Mouse (Mus musculus) heart, embryonic 11.5 days (tissue): ENCODE results near the gene Rab15. TPM values are rescaled to one million over a fixed set of nuclear protein-coding genes. Genes with fewer than 3 reads are reported as not detected.
A peak's percentile ranks its signal among the peaks of the same experiment; 100 is the strongest.
"Not testable (repeated sequence)": the region's sequence is repeated elsewhere in the genome, so short reads cannot be mapped to it uniquely, and the experiment has no call there.

Experiments used
- ATAC-seq: fragments of 200-750 bp; cut with Nextera tagmentation; replicated peaks from 2 replicates; pipeline ENCODE4 v1.8.0; 2017; ENCODE audit warnings: moderate library complexity; ENCODE audit not compliant: insufficient number of reproducible peaks, low FRiP score, low TSS enrichment
- H3K27ac ChIP-seq: fragments of 300-500 bp; sonication (generic); 2 replicates; pipeline ENCODE4 v1.5.1; 2014; ENCODE audit warnings: mild to moderate bottlenecking, low read depth, low read length
- H3K27me3 ChIP-seq: fragments of 300-500 bp; sonication (generic); 2 replicates; pipeline ENCODE4 v1.6.1; 2014; ENCODE audit warnings: mild to moderate bottlenecking, low read length, mixed read lengths; ENCODE audit not compliant: control insufficient read depth, insufficient read depth
- H3K36me3 ChIP-seq: fragments of 300-500 bp; sonication (generic); 2 replicates; pipeline ENCODE4 v1.6.1; 2014; ENCODE audit warnings: mild to moderate bottlenecking, low read length, moderate library complexity, mixed read lengths; ENCODE audit not compliant: control insufficient read depth, insufficient read depth
- H3K4me1 ChIP-seq: fragments of 300-500 bp; sonication (generic); 2 replicates; pipeline ENCODE4 v1.6.1; 2014; ENCODE audit warnings: low read length; ENCODE audit not compliant: control insufficient read depth, insufficient read depth
- H3K4me2 ChIP-seq: fragments of 300-500 bp; sonication (generic); 2 replicates; pipeline ENCODE4 v1.6.1; 2014; ENCODE audit warnings: mild to moderate bottlenecking, moderate library complexity
- H3K4me3 ChIP-seq: fragments of 300-500 bp; sonication (generic); 2 replicates; pipeline ENCODE4 v1.5.1; 2014; ENCODE audit warnings: low read depth, low read length
- H3K9ac ChIP-seq: fragments of 300-500 bp; sonication (generic); 2 replicates; pipeline ENCODE4 v1.6.1; 2014; ENCODE audit warnings: mild to moderate bottlenecking, low read depth, low read length, moderate library complexity
- H3K9me3 ChIP-seq: fragments of 300-500 bp; sonication (generic); replicated peaks from 2 replicates; pipeline ENCODE4 v1.6.1; 2016; ENCODE audit warnings: low read length; ENCODE audit not compliant: control insufficient read depth
- WGBS: fragments of 180-500 bp; shearing (Covaris S2); extraction: QIAGEN DNeasy Blood & Tissue Kit; methylation state at CpG from one replicate; pipeline ENCODE4 v1.1.7; 2014; ENCODE audit not compliant: insufficient replicate concordance; 5-methylcytosine and 5-hydroxymethylcytosine counted together
- polyA plus RNA-seq: library from polyadenylated mRNA; unstranded; fragments of >200 nt; fragmentation: Nextera tagmentation; extraction: Ambion mirVana; gene quantifications from 2 replicates; pipeline ENCODE4 v1.2.1, GENCODE M21; 2014

Rab15 gene
- polyA plus RNA-seq = 1.5 and 1.8 TPM in 2 replicates

- H3K27ac ChIP-seq = no peak within 1 kb of the TSS
Observed at GRCm38 (mm10) chr12:76822651-76823041, at the start of gene Rab15. Gene Rab15 (minus strand): TSS chr12:76822908.

GRCm38 (mm10) chr12:76869561-76869960 lies 46.9 kb upstream of the Rab15 start:
- H3K36me3 ChIP-seq = no peaks in the 10 kb centered on the region
- no peak overlapping the region for H3K27ac ChIP-seq
- no peaks in the 10 kb centered on the region for H3K27me3 ChIP-seq
- peaks cover 13% of the 10 kb centered on the region for H3K4me1 ChIP-seq
- no peak for ATAC-seq
- H3K9me3 ChIP-seq = no peaks in the 10 kb centered on the region
- H3K4me2 ChIP-seq = no peak overlapping the region
- no peak overlapping the region for H3K4me3 ChIP-seq
- no peak overlapping the region for H3K9ac ChIP-seq
- WGBS = 71% methylated on average over 7 of the region's 7 CpGs

More at GRCm38 (mm10) chr12:76822651-76823041, at the start of gene Rab15:
- 2% methylated on average over 16 of the region's 17 CpGs for WGBS
- Histone ChIP-seq H3K4me3 (peak within 1 kb of the TSS; percentile 54), H3K9ac (peak within 1 kb of the TSS; percentile 64), H3K9me3 (no peaks in the 10 kb centered on the region), H3K36me3 (no peaks in the 10 kb centered on the region), H3K27me3 (peaks cover 34% of the 10 kb centered on the region), H3K4me2 (peak within 1 kb of the TSS; percentile 86), H3K4me1 (0 out of 2 replicates have a peak, but pooled peaks cover 2% of the 10 kb centered on the region)
- ATAC-seq = 0 out of 2 replicates have a peak, but pooled peaks have one; percentile 19

- WGBS = 69% methylated on average over 14 of the region's 14 CpGs
- no peak overlapping the region for H3K27ac ChIP-seq
- H3K9me3 ChIP-seq = no peaks in the 10 kb centered on the region
- no peak overlapping the region for H3K4me3 ChIP-seq
- peaks cover 13% of the 10 kb centered on the region for H3K4me1 ChIP-seq
- no peak overlapping the region for H3K9ac ChIP-seq
- H3K36me3 ChIP-seq = no peaks in the 10 kb centered on the region
- no peaks in the 10 kb centered on the region for H3K27me3 ChIP-seq
- no peak for ATAC-seq
- H3K4me2 ChIP-seq = no peak overlapping the region
Observed at GRCm38 (mm10) chr12:76868463-76869198, 45.9 kb upstream of the Rab15 start.

- Histone ChIP-seq H3K27me3 (no peaks in the 10 kb centered on the region), H3K36me3 (no peaks in the 10 kb centered on the region), H3K4me3 (no peak overlapping the region), H3K4me2 (no peak overlapping the region; the same call in 1 of the 2 replicates), H3K4me1 (peaks cover 7% of the 10 kb centered on the region), H3K27ac (no peak overlapping the region), H3K9ac (no peak overlapping the region), H3K9me3 (no peaks in the 10 kb centered on the region)
- 49% methylated on average over 10 of the region's 10 CpGs for WGBS
- no peak for ATAC-seq
Observed at GRCm38 (mm10) chr12:76867586-76868280, 45.0 kb upstream of the Rab15 start.

- peaks cover 3% of the 10 kb centered on the region for H3K4me1 ChIP-seq
- H3K4me2 ChIP-seq = no peak overlapping the region
- H3K36me3 ChIP-seq = no peaks in the 10 kb centered on the region
- H3K9me3 ChIP-seq = no peaks in the 10 kb centered on the region
- no peaks in the 10 kb centered on the region for H3K27me3 ChIP-seq
- no peak overlapping the region for H3K4me3 ChIP-seq
- no peak overlapping the region for H3K27ac ChIP-seq
- H3K9ac ChIP-seq = no peak overlapping the region
- WGBS = 78% methylated on average over 13 of the region's 13 CpGs
- ATAC-seq = no peak
Observed at GRCm38 (mm10) chr12:76865266-76865665, 42.6 kb upstream of the Rab15 start.

GRCm38 (mm10) chr12:76863651-76864050 lies 40.9 kb upstream of the Rab15 start:
- Histone ChIP-seq H3K27me3 (no peaks in the 10 kb centered on the region), H3K4me1 (no peaks in the 10 kb centered on the region; the same call in none of the 2 replicates), H3K36me3 (no peaks in the 10 kb centered on the region), H3K27ac (no peak overlapping the region), H3K9me3 (no peaks in the 10 kb centered on the region), H3K4me2 (no peak overlapping the region), H3K9ac (no peak overlapping the region), H3K4me3 (no peak overlapping the region)
- 72% methylated on average over 11 of the region's 11 CpGs for WGBS
- no peak for ATAC-seq

GRCm38 (mm10) chr12:76858788-76859187 lies 36.1 kb upstream of the Rab15 start:
- not testable (repeated sequence) for H3K36me3 ChIP-seq, H3K27ac ChIP-seq, ATAC-seq, H3K9ac ChIP-seq, H3K4me1 ChIP-seq, H3K4me3 ChIP-seq, H3K27me3 ChIP-seq, H3K9me3 ChIP-seq, H3K4me2 ChIP-seq
- WGBS = 82% methylated on average over 6 of the region's 6 CpGs

GRCm38 (mm10) chr12:76857087-76857486 lies 34.4 kb upstream of the Rab15 start:
- 86% methylated on average over 10 of the region's 10 CpGs for WGBS
- Histone ChIP-seq H3K4me3 (no peak overlapping the region), H3K9ac (no peak overlapping the region), H3K9me3 (no peaks in the 10 kb centered on the region), H3K4me2 (no peak overlapping the region), H3K27me3 (no peaks in the 10 kb centered on the region), H3K36me3 (no peaks in the 10 kb centered on the region), H3K27ac (no peak overlapping the region), H3K4me1 (no peaks in the 10 kb centered on the region)
- no peak for ATAC-seq
